In genomic region chr3:69194496-69194895, GRCm38 (mm10) we compare ENCODE assay signal across 37 mouse cellular contexts. TPM values are rescaled to one million over a fixed set of nuclear protein-coding genes. Genes with fewer than 3 reads are reported as not detected.
DNase-seq lines count a peak whose midpoint lies in the region; ATAC-seq and TF ChIP-seq lines count a peak whose summit lies in the region.
"Had no signal": no experiment of that assay in that cellular context is flagged by ENCODE, and none has a peak within 500 bp of the region (broad histone marks: within the 10 kb centered on the region; RNA-seq: fewer than 3 reads in every experiment).

No protein-coding gene starts in this region.

- DNase-seq in embryo, embryonic 11 days: peak; percentile 31
- no peak for DNase-seq in embryo, embryonic 10 days (ENCODE audit: low spot score)
- no peak for DNase-seq in intestine, embryonic 14.5 days (ENCODE audit: low spot score)
- no peak for DNase-seq in stomach, postnatal 0 days (ENCODE audit: low spot score)
- no peak for DNase-seq in right cerebral cortex, postnatal 10 days (ENCODE audit: low spot score in 2 of 2)
- DNase-seq: adrenal gland, postnatal 10 days; cerebellum, adult 11-12 months; cerebellum, adult 9-11 months; forebrain, postnatal 0 days; gastrocnemius, postnatal 14 days; heart, adult 18-20 months; heart, postnatal 4 days; kidney, adult 9 months; kidney, postnatal 25 days; layer of hippocampus, adult 9-11 months; liver; lung, embryonic 14.5 days; lung, postnatal 14 days; retina, postnatal 1 day; right cerebral cortex, postnatal 25 days; thymus, adult 2 months; thymus, postnatal 36 days had no signal

- no peak overlapping the region for H3K9ac ChIP-seq in intestine, embryonic 14.5 days (ENCODE audit: low read length)
- H3K9ac ChIP-seq in intestine, embryonic 16.5 days (ENCODE audit: low read depth, low read length): no peak overlapping the region
- no peak overlapping the region for H3K9ac ChIP-seq in stomach, embryonic 15.5 days
- no peak overlapping the region for H3K9ac ChIP-seq in stomach, postnatal 0 days (ENCODE audit: low read length)
- H3K9ac ChIP-seq: embryonic facial prominence, embryonic 13.5 days; forebrain, embryonic 12.5 days; forebrain, postnatal 0 days; hindbrain, embryonic 14.5 days; liver, embryonic 15.5 days; lung, embryonic 14.5 days; midbrain, embryonic 15.5 days; neural tube, embryonic 15.5 days had no signal

- no peak overlapping the region for H3K4me3 ChIP-seq in intestine, embryonic 14.5 days (ENCODE audit: low read depth, low read length)
- H3K4me3 ChIP-seq in intestine, embryonic 16.5 days (ENCODE audit: low read length): no peak overlapping the region
- no peak overlapping the region for H3K4me3 ChIP-seq in stomach, embryonic 15.5 days (replicated peaks)
- no peak overlapping the region for H3K4me3 ChIP-seq in stomach, postnatal 0 days (ENCODE audit: low read depth, low read length)
- H3K4me3 ChIP-seq: embryonic facial prominence, embryonic 13.5 days; erythroblast, embryonic 14.5 days; forebrain, embryonic 12.5 days; liver, embryonic 15.5 days; midbrain, embryonic 10.5 days; midbrain, embryonic 15.5 days; neural tube, embryonic 15.5 days had no signal

- no peak for TF ChIP-seq EP300 in stomach, postnatal 0 days (optimal IDR thresholded peaks at IDR 0.05)

- TF ChIP-seq CTCF in stomach, postnatal 0 days (IDR thresholded peaks at IDR 0.05; ENCODE audit: low read depth): no peak

- no peaks in the 10 kb centered on the region for H3K9me3 ChIP-seq in intestine, embryonic 14.5 days (ENCODE audit: control insufficient read depth, low read length)
- H3K9me3 ChIP-seq in intestine, embryonic 16.5 days (ENCODE audit: control insufficient read depth, low read length): no peaks in the 10 kb centered on the region
- H3K9me3 ChIP-seq in stomach, embryonic 15.5 days: no peaks in the 10 kb centered on the region
- H3K9me3 ChIP-seq in stomach, postnatal 0 days (ENCODE audit: control insufficient read depth, low read length): no peaks in the 10 kb centered on the region
- H3K9me3 ChIP-seq: embryonic facial prominence, embryonic 13.5 days; forebrain, embryonic 12.5 days; G1E; liver, embryonic 15.5 days; midbrain, embryonic 10.5 days; midbrain, embryonic 15.5 days; neural tube, embryonic 15.5 days had no signal

- no peak overlapping the region for H3K27ac ChIP-seq in intestine, embryonic 14.5 days (ENCODE audit: low read depth)
- no peak overlapping the region for H3K27ac ChIP-seq in intestine, embryonic 16.5 days (ENCODE audit: low read length)
- no peak overlapping the region for H3K27ac ChIP-seq in stomach, embryonic 15.5 days
- no peak overlapping the region for H3K27ac ChIP-seq in stomach, postnatal 0 days (replicated peaks)
- H3K27ac ChIP-seq: embryonic facial prominence, embryonic 13.5 days; forebrain, embryonic 12.5 days; hindbrain, embryonic 14.5 days; liver, embryonic 15.5 days; midbrain, embryonic 10.5 days; midbrain, embryonic 15.5 days; neural tube, embryonic 15.5 days had no signal

- H3K4me2 ChIP-seq in intestine, embryonic 14.5 days (ENCODE audit: low read length): peak overlapping the region; percentile 15; the same call in 1 of the 2 replicates
- H3K4me2 ChIP-seq in intestine, embryonic 16.5 days (ENCODE audit: low read depth, low read length): no peak overlapping the region
- H3K4me2 ChIP-seq in stomach, embryonic 15.5 days: 0 out of 2 replicates have a peak overlapping the region, but pooled peaks have one; percentile 9
- no peak overlapping the region for H3K4me2 ChIP-seq in stomach, postnatal 0 days (replicated peaks; ENCODE audit: low read depth)
- H3K4me2 ChIP-seq: embryonic facial prominence, embryonic 13.5 days; forebrain, embryonic 12.5 days; heart, embryonic 11.5 days; hindbrain, embryonic 14.5 days; liver, embryonic 15.5 days; lung, embryonic 14.5 days; midbrain, embryonic 15.5 days; neural tube, embryonic 15.5 days had no signal

- H3K27me3 ChIP-seq in intestine, embryonic 14.5 days (replicated peaks; ENCODE audit: control insufficient read depth, insufficient read depth, low read length): no peaks in the 10 kb centered on the region
- H3K27me3 ChIP-seq in intestine, embryonic 16.5 days (replicated peaks; ENCODE audit: control insufficient read depth, insufficient read depth, low read length): no peaks in the 10 kb centered on the region
- H3K27me3 ChIP-seq in stomach, embryonic 15.5 days (replicated peaks): no peaks in the 10 kb centered on the region
- no peaks in the 10 kb centered on the region for H3K27me3 ChIP-seq in stomach, postnatal 0 days (ENCODE audit: control insufficient read depth, insufficient read depth, low read length)
- H3K27me3 ChIP-seq: embryonic facial prominence, embryonic 13.5 days; forebrain, embryonic 12.5 days; liver, embryonic 15.5 days; midbrain, embryonic 15.5 days; neural tube, embryonic 15.5 days had no signal

- no peaks in the 10 kb centered on the region for H3K36me3 ChIP-seq in intestine, embryonic 14.5 days (ENCODE audit: control insufficient read depth, insufficient read depth, low read length)
- H3K36me3 ChIP-seq in intestine, embryonic 16.5 days (ENCODE audit: control insufficient read depth, insufficient read depth, low read length): no peaks in the 10 kb centered on the region
- no peaks in the 10 kb centered on the region for H3K36me3 ChIP-seq in stomach, embryonic 15.5 days
- H3K36me3 ChIP-seq in stomach, postnatal 0 days (ENCODE audit: control insufficient read depth, insufficient read depth, low read length): no peaks in the 10 kb centered on the region
- H3K36me3 ChIP-seq: embryonic facial prominence, embryonic 13.5 days; forebrain, embryonic 12.5 days; G1E; liver, embryonic 15.5 days; midbrain, embryonic 10.5 days; midbrain, embryonic 15.5 days; neural tube, embryonic 15.5 days had no signal

- H3K4me1 ChIP-seq in intestine, embryonic 14.5 days (replicated peaks; ENCODE audit: control insufficient read depth, insufficient read depth, low read length): 0 out of 2 replicates have a peak, but pooled peaks cover 6% of the 10 kb centered on the region
- no peaks in the 10 kb centered on the region for H3K4me1 ChIP-seq in intestine, embryonic 16.5 days (ENCODE audit: control insufficient read depth, insufficient read depth, low read length)
- H3K4me1 ChIP-seq in stomach, embryonic 15.5 days: no peaks in the 10 kb centered on the region
- no peaks in the 10 kb centered on the region for H3K4me1 ChIP-seq in stomach, postnatal 0 days (replicated peaks; ENCODE audit: control insufficient read depth, insufficient read depth)
- H3K4me1 ChIP-seq: embryonic facial prominence, embryonic 13.5 days; liver, embryonic 15.5 days; midbrain, embryonic 15.5 days had no signal

- 35% methylated on average over 9 of the region's 9 CpGs for WGBS in intestine, embryonic 14.5 days
- 42% methylated on average over 9 of the region's 9 CpGs for WGBS in intestine, embryonic 16.5 days
- 36% methylated on average over 9 of the region's 9 CpGs for WGBS in stomach, embryonic 15.5 days
- 27% methylated on average over 9 of the region's 9 CpGs for whole genome bisulfite sequencing in stomach, postnatal 0 days

- ATAC-seq in intestine, embryonic 14.5 days (replicated peaks; ENCODE audit: low FRiP score, low TSS enrichment, low read depth): no peak
- ATAC-seq in intestine, embryonic 16.5 days: no peak
- no peak for ATAC-seq in stomach, embryonic 15.5 days (ENCODE audit: insufficient read depth, low FRiP score, low read depth)
- no peak for ATAC-seq in stomach, postnatal 0 days (ENCODE audit: low FRiP score, low TSS enrichment)
- ATAC-seq: forebrain, postnatal 0 days; inflammation-experienced regulatory T-cells, adult 6 months; midbrain, embryonic 15.5 days had no signal

RNA-seq across cellular contexts. Expression of gene Arl14, which starts 27.7 kb away (rescaled TPM):
- 3.8 and 4.0 TPM in 2 replicates for polyA plus RNA-seq in intestine, embryonic 14.5 days (2014; fragmentation: Nextera tagmentation; extraction: Ambion mirVana)
- 1.4 and 1.6 TPM in 2 replicates for polyA plus RNA-seq in intestine, embryonic 16.5 days (2015; fragmentation: Nextera tagmentation; extraction: Ambion mirVana)
- 9.6 and 11.4 TPM in 2 replicates for polyA plus RNA-seq in stomach, embryonic 15.5 days (2015; fragmentation: Nextera tagmentation; extraction: Ambion mirVana)
- polyA plus RNA-seq in stomach, postnatal 0 days (2015; fragmentation: Nextera tagmentation; extraction: Ambion mirVana): 31.5 and 39.8 TPM in 2 replicates
- polyA plus RNA-seq: embryonic facial prominence, embryonic 13.5 days; erythroblast, embryonic 14.5 days; forebrain, embryonic 12.5 days; forebrain, postnatal 0 days; G1E; heart, embryonic 11.5 days; heart, postnatal 0 days; hindbrain, embryonic 14.5 days; inflammation-experienced regulatory T-cells, adult 6 months; limb, embryonic 11.5 days; liver, embryonic 15.5 days; midbrain, embryonic 10.5 days; midbrain, embryonic 15.5 days; neural tube, embryonic 15.5 days; thymus, adult 2 months had no signal

Comparison
In these comparisons a context has a peak if more than half of its experiments do, and no peak if none do; other contexts are left out.
1. H3K4me2 ChIP-seq: peak in intestine, embryonic 14.5 days (single experiment) and stomach, embryonic 15.5 days (single experiment); none in intestine, embryonic 16.5 days (single experiment) and stomach, postnatal 0 days (single experiment).